ENCODE assay signal across 8 mouse cellular contexts in genomic region chr5:125245534-125246151, GRCm38 (mm10).
DNase-seq lines count a peak whose midpoint lies in the region; ATAC-seq lines count a peak whose summit lies in the region.

No protein-coding gene starts in this region.

- intact Hi-C loops in gastrocnemius, postnatal 14 days (cut with DNase I; ENCODE audit: low total_unique reads): loop anchor here (5.0 kb wide), 1 partner anchor 58 kb away; no protein-coding TSS in a partner anchor

- 0 out of 2 replicates have a peak, but pooled peaks cover 3% of the 10 kb centered on the region for H3K27me3 ChIP-seq in intestine, embryonic 15.5 days (replicated peaks)
- no peaks in the 10 kb centered on the region for H3K27me3 ChIP-seq in limb, embryonic 15.5 days
- no peaks in the 10 kb centered on the region for H3K27me3 ChIP-seq in neural tube, embryonic 15.5 days (replicated peaks)

- H3K9me3 ChIP-seq in intestine, embryonic 15.5 days: no peaks in the 10 kb centered on the region
- H3K9me3 ChIP-seq in limb, embryonic 15.5 days: no peaks in the 10 kb centered on the region
- no peaks in the 10 kb centered on the region for H3K9me3 ChIP-seq in neural tube, embryonic 15.5 days (replicated peaks)

- H3K4me1 ChIP-seq in intestine, embryonic 15.5 days (replicated peaks): peaks cover 16% of the 10 kb centered on the region
- peaks cover 34% of the 10 kb centered on the region for H3K4me1 ChIP-seq in limb, embryonic 15.5 days
- H3K4me1 ChIP-seq in neural tube, embryonic 15.5 days: peaks cover 46% of the 10 kb centered on the region

- no peaks in the 10 kb centered on the region for H3K36me3 ChIP-seq in intestine, embryonic 15.5 days
- H3K36me3 ChIP-seq in limb, embryonic 15.5 days: no peaks in the 10 kb centered on the region
- H3K36me3 ChIP-seq in neural tube, embryonic 15.5 days: no peaks in the 10 kb centered on the region

- WGBS in intestine, embryonic 15.5 days: 3% methylated on average over 27 of the region's 27 CpGs
- WGBS in limb, embryonic 15.5 days: 3% methylated on average over 27 of the region's 27 CpGs
- 2% methylated on average over 27 of the region's 27 CpGs for WGBS in neural tube, embryonic 15.5 days

- peak overlapping the region; percentile 5; the same call in 1 of the 2 replicates for H3K9ac ChIP-seq in intestine, embryonic 15.5 days
- no peak overlapping the region for H3K9ac ChIP-seq in limb, embryonic 15.5 days
- H3K9ac ChIP-seq in neural tube, embryonic 15.5 days (replicated peaks): peak overlapping the region; percentile 41

- DNase-seq in layer of hippocampus, adult 9-11 months: peak; percentile 56
- no peak for DNase-seq in layer of hippocampus, adult 9-10 months (ENCODE audit: low spot score)
- peak; percentile 70 to 72 for DNase-seq in cerebellum, postnatal 14 days
- peak; percentile 81 for DNase-seq in gastrocnemius, postnatal 14 days
- DNase-seq in spleen, adult 12 weeks (ENCODE audit: low spot score): no peak

- H3K27ac ChIP-seq in intestine, embryonic 15.5 days: peak overlapping the region; percentile 42
- H3K27ac ChIP-seq in limb, embryonic 15.5 days: peak overlapping the region; percentile 79
- peak overlapping the region; percentile 92 for H3K27ac ChIP-seq in neural tube, embryonic 15.5 days (replicated peaks)

- peak; percentile 80 for ATAC-seq in intestine, embryonic 15.5 days
- ATAC-seq in limb, embryonic 15.5 days (ENCODE audit: insufficient number of reproducible peaks, low FRiP score, low TSS enrichment, low read depth): peak; percentile 50; the same call in 1 of the 2 replicates
- ATAC-seq in neural tube, embryonic 15.5 days (ENCODE audit: low FRiP score): peak; percentile 90

- peak overlapping the region; percentile 22; the same call in 1 of the 2 replicates for H3K4me3 ChIP-seq in intestine, embryonic 15.5 days (replicated peaks)
- peak overlapping the region; percentile 24 for H3K4me3 ChIP-seq in limb, embryonic 15.5 days
- H3K4me3 ChIP-seq in neural tube, embryonic 15.5 days (replicated peaks): peak overlapping the region; percentile 23

- peak overlapping the region; percentile 61 for H3K4me2 ChIP-seq in intestine, embryonic 15.5 days (replicated peaks)
- peak overlapping the region; percentile 53 for H3K4me2 ChIP-seq in limb, embryonic 15.5 days
- peak overlapping the region; percentile 56 for H3K4me2 ChIP-seq in neural tube, embryonic 15.5 days

Comparison
In these comparisons a context has a peak if more than half of its experiments do, and no peak if none do; other contexts are left out.
1. DNase-seq: peak in layer of hippocampus, adult 9-11 months (single experiment), cerebellum, postnatal 14 days (2 of 2) and gastrocnemius, postnatal 14 days (single experiment); none in layer of hippocampus, adult 9-10 months (single experiment) and spleen, adult 12 weeks (single experiment).
2. H3K27ac ChIP-seq: peak in every context shown above with its lines; median percentile 92 in neural tube, embryonic 15.5 days; 79 in limb, embryonic 15.5 days; 42 in intestine, embryonic 15.5 days.
3. Peak in every context shown above with its lines, with median percentiles within 50 percentile points of each other: ATAC-seq, H3K4me2 ChIP-seq and H3K4me3 ChIP-seq.